Mouse (Mus musculus) embryonic fibroblast, embryonic 13.5 days (primary cell): ENCODE results near the gene Epb41l1.

ENCODE experiments used
- CTCF ChIP-seq: IDR thresholded peaks from 2 replicates; pipeline ENCODE4 v1.5.1; 2011; ENCODE audit warnings: mild to moderate bottlenecking, control low read depth, low read length, moderate library complexity, borderline replicate concordance; ENCODE audit not compliant: insufficient read depth
- POLR2A ChIP-seq: IDR thresholded peaks from 2 replicates; pipeline ENCODE4 v1.6.1; 2011; ENCODE audit warnings: low read depth, mild to moderate bottlenecking, control low read depth, low read length, moderate library complexity

- TF ChIP-seq POLR2A (no peak), CTCF (no peak)
Measured at GRCm38 (mm10) chr2:156580507-156580906, 159.8 kb downstream of the Epb41l1 start.
